Mouse (Mus musculus): ENCODE results near the gene Akap13.

Akap13 gene

DNA sequence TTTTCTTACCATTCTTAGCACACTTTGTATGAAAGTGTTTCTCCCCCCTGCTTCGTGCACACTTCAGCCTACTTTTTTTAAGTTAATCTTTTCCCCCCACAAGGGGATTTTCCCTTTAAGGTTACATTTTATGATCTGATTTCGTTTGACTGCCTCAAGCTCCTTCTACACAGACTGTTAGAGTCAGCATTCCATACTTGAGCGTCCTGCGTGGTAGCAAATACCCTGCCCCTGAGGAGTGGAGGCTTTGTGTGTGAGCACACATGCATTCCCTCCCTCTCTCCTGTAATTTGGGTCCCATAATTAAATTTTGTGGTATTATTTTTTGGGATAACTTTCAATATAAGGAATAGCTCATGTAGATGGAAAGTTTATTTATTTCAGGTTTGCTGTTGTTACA is 103.8 kb downstream of the Akap13 start:
- no peak for DNase-seq (ENCODE audit: low read depth, low spot score)

DNA sequence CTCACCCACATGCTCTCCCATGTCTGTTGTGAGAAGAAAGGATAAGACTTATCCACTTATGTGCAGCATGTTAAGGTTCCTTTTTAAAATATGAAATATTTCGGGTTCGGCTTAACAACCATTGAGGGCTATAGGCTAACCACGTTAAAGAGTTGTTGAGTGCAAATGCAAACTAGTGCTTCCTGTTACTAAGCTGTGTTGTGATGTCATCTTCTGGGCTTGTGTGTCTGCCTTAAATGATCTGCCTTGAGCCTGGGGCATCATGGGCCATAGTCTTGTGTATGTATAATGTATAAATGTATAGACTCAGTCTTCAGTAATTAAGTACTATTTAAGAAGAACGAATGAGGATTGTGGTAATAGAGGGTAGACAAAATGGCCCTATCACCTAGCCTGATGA is 104.6 kb downstream of the Akap13 start:
- DNase-seq (ENCODE audit: low read depth, low spot score) = no peak

DNA sequence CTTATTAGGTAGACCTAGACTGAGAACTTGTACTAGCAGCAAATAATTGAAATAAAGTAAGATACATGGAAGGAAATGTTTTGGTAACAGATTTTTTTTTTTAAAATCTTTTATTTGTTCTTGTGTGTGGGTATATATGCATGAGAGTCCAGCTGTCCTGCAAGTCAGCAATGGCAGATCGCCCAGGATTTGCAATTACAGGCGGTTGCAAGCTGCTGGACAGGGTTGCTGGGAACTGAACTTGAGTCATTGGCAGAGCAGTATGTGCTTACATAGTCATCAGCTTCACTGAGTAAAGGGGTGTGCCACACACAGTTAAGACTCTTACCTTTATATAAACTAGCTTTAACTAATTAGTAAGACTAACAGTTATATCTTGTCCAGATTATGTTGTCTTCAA is 105.2 kb downstream of the Akap13 start:
- DNase-seq (ENCODE audit: low read depth, low spot score) = no peak

DNA sequence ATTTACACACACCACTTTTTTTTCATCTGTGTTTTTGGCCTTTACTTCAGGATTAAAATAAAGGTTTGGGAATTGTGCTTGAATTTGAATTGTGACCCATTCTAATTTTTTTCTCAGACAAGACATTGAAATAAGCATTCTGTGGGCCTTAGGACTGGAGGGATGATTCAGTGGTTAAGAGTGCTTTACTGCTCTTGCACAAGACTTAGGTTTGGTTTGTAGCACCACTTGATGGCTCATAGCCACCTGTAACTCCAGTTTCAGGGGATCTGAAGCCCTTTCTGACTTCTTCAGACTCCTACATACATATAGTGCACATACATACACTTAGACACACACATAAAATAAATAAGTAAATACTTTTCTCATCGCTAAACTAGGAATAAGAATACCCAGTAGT is 105.8 kb downstream of the Akap13 start:
- DNase-seq (ENCODE audit: low read depth, low spot score) = no peak

DNA sequence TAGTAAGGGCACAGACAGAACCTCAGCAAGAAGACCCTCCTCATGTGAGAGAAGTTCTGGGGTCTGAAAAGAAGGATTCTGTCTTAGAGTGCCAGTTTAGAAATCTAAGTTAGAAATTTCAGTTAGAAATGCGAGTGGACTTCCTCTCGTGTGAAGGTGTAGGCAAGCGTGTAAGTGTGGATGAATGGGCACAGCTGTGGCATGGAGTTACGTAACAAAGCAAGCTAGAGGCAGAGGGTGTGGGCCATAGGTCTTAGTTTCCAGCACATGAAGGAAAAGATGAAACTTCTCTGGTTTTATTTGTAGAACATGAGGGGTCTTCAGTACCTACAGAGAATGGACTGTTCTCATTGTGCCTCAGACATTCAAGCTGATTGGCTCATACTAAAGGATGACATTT is 112.9 kb downstream of the Akap13 start:
- no peak for DNase-seq (ENCODE audit: low read depth, low spot score)

DNA sequence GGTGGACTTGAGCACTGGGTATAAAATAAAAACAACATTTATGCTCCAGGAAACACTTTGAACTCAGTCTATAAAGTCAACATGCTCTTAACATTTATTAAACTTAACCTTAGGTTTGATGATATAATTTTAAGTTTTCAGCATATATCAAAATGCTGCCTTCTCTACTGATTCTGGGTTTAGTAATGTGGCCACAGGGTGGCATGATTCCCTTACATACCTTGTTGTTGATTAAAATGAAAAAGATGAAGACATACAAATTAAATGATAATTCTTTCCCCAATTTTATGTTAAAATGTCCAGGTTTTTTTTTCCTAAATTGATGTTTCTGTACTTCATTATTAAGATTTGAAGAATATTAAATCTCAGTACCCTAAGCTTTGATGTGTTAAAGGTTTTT is 113.5 kb downstream of the Akap13 start:
- DNase-seq (ENCODE audit: low read depth, low spot score) = no peak

DNA sequence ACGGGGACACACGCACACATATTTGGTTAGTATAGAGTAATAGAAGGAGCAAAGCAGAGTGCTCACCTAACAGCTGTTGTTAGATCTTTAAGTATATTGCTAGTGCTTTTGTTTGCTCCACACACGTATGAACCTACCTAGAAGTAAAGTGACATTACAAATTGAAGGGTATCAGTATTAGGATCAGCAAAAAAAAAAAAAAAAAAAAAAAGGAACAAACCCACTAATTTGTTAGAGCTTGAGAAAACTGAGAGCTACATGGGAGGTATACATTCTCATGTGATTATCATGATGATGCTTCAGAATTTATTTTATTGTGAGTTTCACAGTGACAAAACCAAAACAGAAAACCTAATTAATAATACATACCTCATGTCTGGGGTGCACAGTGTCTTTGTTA is 114.9 kb downstream of the Akap13 start:
- no peak for DNase-seq (ENCODE audit: low read depth, low spot score)

DNA sequence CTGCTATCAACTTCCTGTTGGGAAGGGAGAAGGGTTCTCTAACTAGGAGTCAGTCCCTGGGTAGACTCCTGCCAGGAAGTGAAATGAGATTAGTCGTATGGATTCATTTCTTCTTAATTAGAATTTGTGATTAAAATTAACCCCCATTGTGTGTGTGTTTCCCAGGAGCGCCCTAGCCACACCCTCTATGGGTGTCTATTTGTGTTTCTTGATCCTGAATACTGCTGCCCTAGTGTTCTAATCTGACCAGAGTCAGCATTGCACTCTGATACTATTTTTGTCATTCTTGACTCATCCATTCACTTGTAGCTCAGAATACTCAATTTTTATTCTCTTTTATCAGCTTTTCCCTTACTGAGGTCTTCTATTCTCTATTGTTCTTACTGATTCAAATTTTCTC is 115.7 kb downstream of the Akap13 start:
- DNase-seq (ENCODE audit: low read depth, low spot score) = no peak

DNA sequence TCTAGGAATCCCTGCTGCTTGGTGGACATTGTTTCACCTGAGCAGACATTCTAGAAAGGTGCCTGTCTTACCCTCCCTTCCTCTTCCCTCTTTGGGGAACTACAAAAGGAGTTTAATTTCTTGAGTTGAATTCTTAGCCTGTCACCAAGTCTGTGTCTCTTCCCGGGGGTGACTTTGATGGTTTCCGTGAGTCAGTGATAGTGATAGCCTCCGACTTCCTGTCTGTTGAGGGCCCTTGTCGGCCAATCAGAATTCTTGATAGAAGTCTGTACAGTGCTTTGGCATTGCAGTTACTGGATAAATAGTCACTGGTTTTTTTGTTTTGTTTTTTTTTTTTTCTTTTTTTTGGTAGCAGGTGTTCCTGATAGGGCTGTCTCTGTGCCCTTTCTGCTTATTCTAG is 116.8 kb downstream of the Akap13 start:
- no peak for DNase-seq (ENCODE audit: low read depth, low spot score)

DNA sequence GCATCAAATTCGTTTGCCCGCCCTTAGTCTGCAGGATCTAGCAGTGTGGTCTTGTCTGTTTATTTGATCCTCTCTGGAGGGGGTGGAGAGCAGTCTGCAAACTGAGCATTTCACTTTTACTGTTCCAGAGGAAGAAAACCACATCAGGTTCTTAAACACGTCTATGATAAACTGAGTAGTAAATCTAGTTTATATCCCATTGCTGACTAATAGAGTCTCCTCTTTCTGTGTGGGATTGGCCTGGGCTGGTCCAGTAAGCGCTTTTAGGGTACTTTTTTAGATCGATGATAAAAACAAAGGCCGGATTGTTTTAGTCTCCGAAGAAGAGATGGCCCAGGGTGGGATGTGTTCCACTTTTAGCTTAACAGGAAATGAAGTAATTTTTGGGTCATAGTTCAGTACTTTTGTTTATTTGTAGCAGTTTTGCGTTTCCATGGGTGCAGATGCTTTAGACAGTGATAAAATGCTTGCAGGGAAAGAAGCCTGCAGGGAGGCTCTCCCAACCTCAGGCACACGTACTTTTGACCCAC is 119.9 kb downstream of the Akap13 start:
- no peak for DNase-seq (ENCODE audit: low read depth, low spot score)

DNA sequence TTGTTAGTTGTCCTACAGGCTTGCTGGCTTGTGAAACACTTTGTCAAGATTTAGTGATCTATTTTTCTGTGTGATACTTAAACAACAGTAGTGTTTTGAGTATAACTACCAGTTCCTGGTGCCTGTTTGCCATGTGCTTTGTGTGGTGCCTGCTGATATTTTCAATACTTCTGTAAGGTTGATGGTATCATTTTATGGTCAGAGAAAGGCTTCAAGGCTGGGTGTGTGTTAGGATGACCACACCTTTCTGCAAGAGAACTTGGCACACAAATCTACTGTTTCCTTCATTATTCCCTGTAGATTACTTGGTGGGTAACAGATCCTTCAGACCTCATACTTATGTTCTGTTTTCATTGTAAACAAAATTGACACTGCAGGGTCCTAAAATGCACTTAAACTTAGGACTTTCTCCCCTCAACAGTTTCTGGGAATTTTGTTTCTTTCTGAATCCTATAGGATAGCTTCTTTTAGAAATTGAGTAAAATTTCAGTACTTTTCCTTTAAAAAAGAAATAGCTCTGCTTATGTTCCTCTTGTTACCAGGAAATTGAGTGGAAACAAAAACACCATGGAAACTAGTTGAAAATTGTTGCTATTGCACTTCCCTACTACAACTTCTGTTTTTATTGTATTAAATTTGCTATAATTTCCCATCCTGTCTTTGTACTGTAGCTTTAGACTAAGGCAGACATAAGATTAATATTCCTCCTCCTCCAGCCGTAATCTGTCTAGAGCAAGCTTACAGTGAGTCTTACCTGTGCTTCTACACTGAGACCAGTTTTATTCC is 120.7 kb downstream of the Akap13 start:
- DNase-seq (ENCODE audit: low read depth, low spot score) = no peak

DNA sequence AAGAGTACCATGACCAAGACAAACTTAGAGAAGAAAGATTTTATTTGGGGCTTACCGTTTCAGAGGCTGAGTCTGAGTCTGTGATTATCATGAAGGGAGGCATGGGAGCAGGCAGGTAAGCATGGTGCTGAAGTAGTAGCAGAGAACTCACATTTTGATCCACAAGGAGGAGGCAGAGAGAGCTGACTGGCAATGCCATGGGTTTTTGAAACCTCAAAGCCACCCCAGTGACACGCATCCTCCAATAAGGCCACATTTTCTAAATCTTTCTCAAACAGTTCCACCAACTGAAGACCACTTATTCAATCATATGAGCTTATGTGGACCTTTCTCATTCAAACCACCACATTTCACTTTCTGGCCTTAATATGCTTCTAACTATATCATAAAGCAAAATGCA is 121.5 kb downstream of the Akap13 start:
- no peak for DNase-seq (ENCODE audit: low read depth, low spot score)

DNA sequence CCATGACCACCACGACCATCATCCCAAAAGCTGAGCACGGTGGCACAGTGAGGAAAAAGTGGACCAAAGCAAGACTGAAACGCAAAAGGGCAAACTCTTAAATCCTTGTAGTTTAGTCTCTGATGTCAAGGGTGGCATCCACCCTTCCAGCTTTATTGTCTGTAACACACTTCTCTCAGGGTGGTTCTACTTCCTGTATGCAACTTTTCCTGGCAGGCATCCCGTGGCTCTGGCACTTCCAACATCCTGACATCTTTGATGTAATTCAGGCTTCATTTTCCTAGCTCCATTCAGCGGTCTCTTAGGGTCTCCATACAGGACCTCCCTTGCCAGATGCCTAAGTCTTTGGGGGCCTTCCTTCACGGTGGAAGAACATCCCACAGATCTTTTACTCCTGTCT is 122.0 kb downstream of the Akap13 start:
- DNase-seq (ENCODE audit: low read depth, low spot score) = no peak

DNA sequence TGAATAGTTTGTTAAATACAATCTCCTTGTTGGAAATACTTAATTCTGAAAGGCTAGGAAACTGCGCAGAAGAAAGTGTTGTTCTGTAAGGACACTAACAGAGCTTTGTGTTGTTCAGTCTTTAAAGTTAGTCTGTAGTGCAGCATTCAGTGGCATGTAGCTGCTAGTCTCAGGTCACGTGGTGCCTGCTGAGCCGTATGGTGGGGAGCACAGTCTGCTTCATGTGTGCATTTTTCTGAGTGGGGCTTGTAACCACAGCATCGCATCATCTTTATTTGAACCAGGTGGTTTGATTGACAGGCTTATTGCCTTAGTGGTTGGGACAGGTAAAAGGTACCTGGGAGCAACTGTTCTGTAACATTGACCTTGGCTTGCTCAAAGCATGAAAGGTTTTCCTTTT is 123.3 kb downstream of the Akap13 start:
- DNase-seq (ENCODE audit: low read depth, low spot score) = no peak

DNA sequence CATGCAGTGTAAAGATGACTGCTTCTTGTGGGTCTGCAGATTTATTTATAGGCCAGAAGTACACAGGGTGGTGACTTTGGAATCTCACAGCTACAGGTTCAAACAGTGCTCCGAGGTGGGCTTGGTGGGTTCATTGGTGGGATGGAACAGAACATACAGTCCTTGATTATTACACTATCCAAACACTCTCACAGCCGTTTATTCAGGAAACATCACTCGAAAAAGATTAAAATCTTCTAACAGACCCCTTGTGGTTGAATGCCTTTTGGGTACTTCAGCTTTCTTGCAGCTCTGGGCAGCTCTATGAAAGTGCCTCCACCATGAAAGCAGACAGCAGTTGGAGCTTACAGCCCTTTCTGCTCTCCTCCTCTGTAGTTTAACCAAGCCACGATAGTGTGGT is 126.8 kb downstream of the Akap13 start:
- no peak for DNase-seq (ENCODE audit: low read depth, low spot score)

DNA sequence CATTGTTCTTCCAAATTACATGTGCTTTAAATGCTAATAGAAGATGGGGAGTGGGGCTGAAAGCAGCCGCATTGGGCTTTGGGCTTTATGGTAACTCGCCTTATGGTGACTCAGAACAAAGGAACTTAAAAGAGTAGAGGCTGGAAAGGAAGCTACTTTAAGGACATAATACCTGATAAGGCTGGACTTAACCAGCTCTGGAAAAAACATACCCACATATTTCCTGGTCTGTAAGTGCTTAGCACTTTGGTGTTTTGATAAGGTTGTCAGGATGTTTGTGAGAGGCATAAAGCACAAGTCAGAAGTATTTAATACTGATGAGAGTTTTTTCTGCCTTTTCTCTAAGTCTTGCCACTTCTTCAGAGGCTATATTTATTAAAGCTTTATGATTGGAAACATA is 128.8 kb downstream of the Akap13 start:
- no peak for DNase-seq (ENCODE audit: low read depth, low spot score)

DNA sequence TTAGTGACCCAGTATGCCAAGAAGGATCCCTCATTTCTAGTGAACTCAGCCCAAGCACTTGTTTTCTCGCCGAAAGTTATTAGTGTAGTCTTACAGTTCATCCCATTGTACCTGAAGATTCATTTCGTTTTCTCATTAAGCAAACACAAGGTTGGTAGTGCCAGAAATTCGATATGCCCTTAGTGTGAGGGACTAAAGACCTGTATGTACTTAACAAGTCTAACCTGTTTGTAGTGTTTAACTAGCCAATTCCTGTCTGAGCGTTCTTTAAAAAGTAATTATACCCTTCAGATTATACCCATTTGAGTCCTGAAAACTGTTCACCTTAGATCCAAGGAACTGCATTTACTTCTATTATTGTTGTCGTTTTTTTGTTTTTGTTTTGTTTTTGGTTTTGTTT is 130.1 kb downstream of the Akap13 start:
- DNase-seq (ENCODE audit: low read depth, low spot score) = no peak

DNA sequence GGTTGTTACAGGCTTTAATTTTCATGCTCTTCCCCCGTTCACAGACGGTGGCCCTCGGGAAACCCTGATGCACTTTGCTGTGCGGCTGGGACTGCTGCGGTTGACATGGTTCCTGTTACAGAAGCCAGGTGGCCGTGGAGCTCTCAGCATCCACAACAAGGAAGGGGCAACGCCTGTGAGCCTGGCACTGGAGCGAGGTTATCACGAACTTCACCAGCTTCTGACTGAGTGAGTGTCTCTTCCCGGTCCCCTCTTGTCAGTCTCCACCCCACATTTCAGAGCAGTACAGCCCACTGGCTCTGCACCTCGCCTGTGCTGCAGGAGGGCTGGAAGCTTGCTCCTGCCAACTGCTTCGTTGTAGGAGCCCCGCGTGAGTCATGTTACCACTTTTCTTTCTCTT is 130.8 kb downstream of the Akap13 start:
- DNase-seq (ENCODE audit: low read depth, low spot score) = no peak

DNA sequence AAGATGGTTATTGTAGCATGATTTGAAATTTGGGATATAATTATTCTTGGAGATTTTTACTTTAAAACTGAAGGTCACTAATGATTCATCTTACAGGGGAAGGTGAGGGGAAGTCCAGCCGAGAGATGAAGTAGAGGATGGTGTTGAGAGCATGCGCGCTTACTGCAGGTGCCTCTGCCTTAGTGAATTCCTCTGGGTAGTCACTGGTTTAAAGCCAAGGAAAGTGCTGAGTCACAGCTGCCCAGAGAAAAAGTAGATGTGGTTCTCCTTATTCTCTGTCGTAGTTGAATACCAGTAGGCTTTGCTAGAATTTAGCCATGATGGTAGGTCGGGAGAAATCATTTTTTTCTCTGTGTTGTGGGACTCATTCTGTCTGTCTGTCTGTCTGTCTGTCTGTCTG is 132.4 kb downstream of the Akap13 start:
- no peak for DNase-seq (ENCODE audit: low read depth, low spot score)

DNA sequence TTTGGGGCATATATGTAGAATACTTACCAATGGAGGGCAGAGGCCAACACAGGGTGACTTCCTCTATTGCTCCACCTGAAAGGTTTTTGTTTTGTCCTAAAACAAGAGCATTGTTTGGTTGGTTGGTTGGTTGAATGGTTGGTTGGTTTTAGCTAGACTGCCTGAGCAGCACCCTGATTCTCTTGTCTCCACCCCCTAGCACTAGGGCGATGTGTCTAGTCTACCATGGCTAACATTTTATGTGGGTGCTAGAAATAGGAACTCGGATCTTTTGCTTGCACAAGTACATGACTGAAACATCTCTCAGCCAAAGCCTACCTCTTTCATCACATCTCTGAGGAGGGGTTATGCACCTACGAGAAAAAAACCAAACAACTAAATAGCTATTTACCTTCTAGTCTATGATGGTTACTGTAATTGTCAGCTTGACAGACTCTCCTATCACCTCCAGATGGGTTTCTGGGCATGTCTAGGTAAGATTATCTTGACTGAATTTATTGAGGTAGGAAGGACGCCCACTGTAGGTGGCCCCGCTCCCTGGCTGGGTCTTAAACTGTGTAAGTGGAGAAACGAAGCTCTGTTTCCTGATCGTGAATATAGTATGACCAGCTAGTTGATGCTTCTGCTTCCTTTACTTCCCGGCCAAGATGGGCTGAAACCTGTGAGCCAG is 134.1 kb downstream of the Akap13 start:
- no peak for DNase-seq (ENCODE audit: low read depth, low spot score)

DNA sequence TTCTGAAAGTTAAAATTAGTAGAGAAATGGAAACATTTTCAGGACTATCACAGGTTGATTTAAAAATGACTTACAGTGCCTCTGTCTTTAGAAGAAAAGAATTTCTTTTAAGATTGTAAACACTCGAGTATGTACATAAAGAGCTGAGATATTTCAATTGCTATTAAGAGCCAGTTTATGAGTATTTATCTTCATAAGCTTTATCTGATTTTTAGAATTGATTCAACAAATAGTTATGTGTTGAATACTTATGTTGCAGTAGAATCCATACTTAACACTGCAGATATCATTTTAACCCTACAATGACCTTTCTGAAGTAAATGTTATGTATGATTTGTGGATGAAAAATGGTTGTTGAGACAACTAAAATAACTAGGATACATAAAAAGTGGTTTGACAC is 136.6 kb downstream of the Akap13 start:
- no peak for DNase-seq (ENCODE audit: low read depth, low spot score)

DNA sequence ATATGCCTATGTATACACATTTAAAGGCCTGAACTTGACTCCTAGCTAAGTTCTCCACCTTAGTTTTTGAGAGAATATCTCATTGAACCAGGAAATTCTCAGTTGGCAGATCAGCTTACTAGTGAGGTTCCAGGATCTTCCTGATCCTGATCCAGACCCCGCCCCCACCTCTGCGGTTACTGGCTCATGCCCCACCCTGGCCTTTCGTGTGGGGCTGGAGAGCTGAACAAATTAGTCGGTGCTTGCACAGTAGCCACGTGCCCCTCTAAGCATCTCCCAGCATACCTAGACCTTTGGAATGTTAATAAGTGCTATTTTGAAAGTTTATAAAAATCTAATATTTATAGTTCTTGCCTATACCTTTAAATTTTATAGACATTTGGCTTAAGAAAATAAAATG is 139.5 kb downstream of the Akap13 start:
- no peak for DNase-seq (ENCODE audit: low read depth, low spot score)

DNA sequence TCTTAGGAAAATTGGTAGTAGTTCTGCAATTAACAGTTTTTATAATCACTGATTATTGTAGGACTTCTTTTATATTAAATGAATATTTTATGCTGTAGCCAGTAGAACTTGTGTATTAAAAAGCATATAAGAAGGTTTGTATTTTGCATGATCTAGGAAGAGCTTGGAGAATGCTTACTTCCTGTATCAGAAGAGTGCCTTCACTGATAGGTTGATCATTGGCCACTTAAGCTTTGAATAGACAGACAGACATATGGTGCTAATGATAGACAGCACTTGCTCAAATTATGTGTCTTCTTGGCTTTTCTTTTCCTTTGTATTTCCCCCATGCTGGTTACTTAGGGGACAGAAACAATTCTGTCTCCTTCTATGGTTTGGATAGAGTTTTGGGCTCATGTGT is 139.9 kb downstream of the Akap13 start:
- no peak for DNase-seq (ENCODE audit: low read depth, low spot score)

Measured in WW6 (cell line).